Mouse (Mus musculus) cortical plate, adult 2 months (tissue): ENCODE results near the gene Hras. TPM values are rescaled to one million over a fixed set of nuclear protein-coding genes. Genes with fewer than 3 reads are reported as not detected.

Experiments
- H3K27ac ChIP-seq: fragments of 200-500 bp; 2 replicates; pipeline ENCODE4 v1.5.1; 2012; ENCODE audit warnings: low read length, control low read depth, inconsistent platforms; ENCODE audit not compliant: insufficient read depth
- H3K4me1 ChIP-seq: fragments of 200-500 bp; 2 replicates; pipeline ENCODE4 v1.6.1; 2011; ENCODE audit warnings: low read length; ENCODE audit not compliant: control insufficient read depth, insufficient read depth
- H3K4me3 ChIP-seq: fragments of 200-500 bp; 2 replicates; pipeline ENCODE4 v1.5.1; 2011; ENCODE audit warnings: mild to moderate bottlenecking, low read length, control low read depth; ENCODE audit not compliant: insufficient read depth
- CTCF ChIP-seq: fragments of 200-500 bp; IDR thresholded peaks from 2 replicates; pipeline ENCODE4 v1.5.1; 2011; ENCODE audit warnings: mild to moderate bottlenecking, control low read depth, low read length; ENCODE audit not compliant: insufficient read depth; ENCODE audit errors: extremely low read depth
- POLR2A ChIP-seq: fragments of 200-500 bp; IDR thresholded peaks from 2 replicates; pipeline ENCODE4 v1.6.1; 2011; ENCODE audit warnings: mild to moderate bottlenecking, low read length, control low read depth; ENCODE audit not compliant: insufficient read depth; ENCODE audit errors: extremely low read depth
- polyA plus RNA-seq: library from polyadenylated mRNA; depleted of rRNA; stranded (reverse); fragments of >200 nt; gene quantifications from 2 replicates; pipeline ENCODE4 v1.2.3, GENCODE M21; 2012; rRNA removed

The Hras gene
- polyA plus RNA-seq = 256 and 265 TPM in 2 replicates

DNA sequence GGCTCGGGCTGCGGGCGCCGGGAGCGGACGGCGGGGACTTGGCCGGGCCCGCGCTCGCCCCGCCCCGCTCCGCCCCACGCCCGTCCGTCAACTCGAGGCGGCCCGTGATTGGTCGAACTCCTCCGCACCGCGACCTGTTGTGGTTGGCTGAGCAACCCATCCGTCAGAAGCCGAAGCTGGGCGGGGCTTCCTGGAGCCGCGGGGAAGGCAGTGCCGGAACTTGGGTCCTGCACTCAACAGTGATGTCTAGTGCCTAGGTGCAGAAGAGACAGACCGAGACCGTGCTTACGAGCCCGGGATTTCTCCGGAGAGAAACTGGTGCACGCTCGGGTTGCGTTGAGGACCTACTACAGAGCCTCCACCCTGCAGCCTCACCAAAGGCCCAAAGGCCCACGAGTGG, at the start of gene Hras, which contains the start of gene Lrrc56:
Gene Hras, minus strand, starts transcription at position 58 of the 400 bp plus-strand sequence.
Gene Lrrc56, plus strand, starts transcription at position 210 of the 400 bp plus-strand sequence.
- peak within 1 kb of the TSS; percentile 63; the same call in 1 of the 2 replicates for H3K27ac ChIP-seq
- H3K4me3 ChIP-seq = peak within 1 kb of the TSS; percentile 40
- H3K4me1 ChIP-seq = 0 out of 2 replicates have a peak, but pooled peaks cover 2% of the 10 kb centered on the region
- TF ChIP-seq POLR2A (peak; percentile 97), CTCF (no peak)

DNA sequence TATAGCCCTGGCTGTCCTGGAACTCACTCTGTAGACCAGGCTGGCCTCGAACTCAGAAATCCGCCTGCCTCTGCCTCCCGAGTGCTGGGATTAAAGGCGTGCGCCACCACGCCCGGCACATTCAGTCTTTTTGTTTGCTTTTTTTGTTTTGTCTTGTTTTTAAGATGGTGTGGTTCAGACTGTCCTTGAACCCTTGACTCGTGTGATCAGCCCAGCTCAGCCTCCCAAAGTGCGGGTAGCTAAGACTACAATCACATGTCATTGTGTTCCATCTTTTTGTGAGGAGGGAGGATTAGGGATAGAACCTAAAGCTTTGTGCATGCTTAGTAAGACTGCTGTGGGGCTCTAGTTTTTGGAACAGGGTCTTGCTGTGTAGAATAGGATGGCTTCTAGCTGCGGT, 37.7 kb upstream of the Hras start:
- Histone ChIP-seq H3K4me1 (peaks cover 6% of the 10 kb centered on the region; the same call in 1 of the 2 replicates), H3K27ac (no peak overlapping the region), H3K4me3 (no peak overlapping the region)
- no peak for TF ChIP-seq POLR2A
- no peak for TF ChIP-seq CTCF

- Histone ChIP-seq H3K4me1 (peaks cover 6% of the 10 kb centered on the region; the same call in 1 of the 2 replicates), H3K27ac (no peak overlapping the region), H3K4me3 (no peak overlapping the region)
- TF ChIP-seq POLR2A = no peak
- no peak for TF ChIP-seq CTCF
Measured at GRCm38 (mm10) chr7:141231111-141231510, 37.3 kb upstream of the Hras start.

DNA sequence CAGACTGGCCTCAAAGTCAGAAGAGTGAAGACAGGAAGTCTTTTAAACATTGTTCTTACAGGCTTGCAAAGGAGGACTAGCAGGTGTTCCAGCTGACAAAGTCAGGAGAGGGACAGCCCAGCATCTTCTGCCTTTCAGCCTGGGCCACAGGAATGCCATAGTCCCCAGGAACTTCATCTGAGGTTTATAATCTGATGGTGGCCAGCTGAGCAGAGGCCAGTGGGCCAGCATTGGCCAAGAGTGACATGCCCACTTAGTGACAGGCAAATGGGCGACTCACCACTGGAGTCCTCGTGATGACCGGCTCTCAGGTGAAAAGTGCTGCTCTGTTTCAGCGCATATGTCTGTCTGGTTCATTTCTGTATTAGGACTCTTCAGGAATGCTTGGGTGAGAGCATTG, 36.8 kb upstream of the Hras start:
- Histone ChIP-seq H3K4me1 (peaks cover 6% of the 10 kb centered on the region; the same call in 1 of the 2 replicates), H3K27ac (no peak overlapping the region)
- TF ChIP-seq CTCF = no peak
- no peak for TF ChIP-seq POLR2A

DNA sequence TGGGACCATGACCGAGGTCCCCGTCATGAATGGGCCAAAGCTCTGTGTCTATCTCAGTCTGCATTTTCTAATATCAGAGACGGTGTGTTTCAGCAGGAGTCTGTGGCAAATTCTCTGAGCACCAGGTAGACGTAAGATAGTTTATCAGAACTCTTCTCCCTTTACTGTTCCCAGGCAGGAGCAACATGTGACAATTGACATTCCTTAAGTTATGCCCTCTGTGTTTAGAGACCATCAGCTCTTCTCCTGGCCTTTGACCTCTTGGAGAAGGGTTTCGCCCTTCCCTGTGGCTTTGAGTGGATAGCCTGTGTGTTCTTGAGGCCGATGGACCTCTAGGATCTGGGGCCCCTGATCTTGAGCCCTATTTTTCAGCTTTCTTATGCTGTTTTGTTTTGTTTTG, 35.9 kb upstream of the Hras start:
- peak overlapping the region; percentile 53 for H3K4me3 ChIP-seq
- TF ChIP-seq CTCF (no peak), POLR2A (no peak)
- H3K4me1 ChIP-seq = peaks cover 6% of the 10 kb centered on the region; the same call in 1 of the 2 replicates
- no peak overlapping the region for H3K27ac ChIP-seq

More for the DNA sequence above, 36.8 kb upstream of the Hras start:
- H3K4me3 ChIP-seq = no peak overlapping the region

GRCm38 (mm10) chr7:141228279-141229067, 34.7 kb upstream of the Hras start, which contains the start of gene Phrf1:
TSS of gene Phrf1 (plus strand) at chr7:141228784.
- Histone ChIP-seq H3K4me1 (peaks cover 6% of the 10 kb centered on the region; the same call in 1 of the 2 replicates), H3K27ac (peak within 1 kb of the TSS; percentile 82), H3K4me3 (peak within 1 kb of the TSS; percentile 53)
- TF ChIP-seq POLR2A = peak; percentile 23; the same call in 1 of the 2 replicates
- peak; percentile 81 for TF ChIP-seq CTCF

DNA sequence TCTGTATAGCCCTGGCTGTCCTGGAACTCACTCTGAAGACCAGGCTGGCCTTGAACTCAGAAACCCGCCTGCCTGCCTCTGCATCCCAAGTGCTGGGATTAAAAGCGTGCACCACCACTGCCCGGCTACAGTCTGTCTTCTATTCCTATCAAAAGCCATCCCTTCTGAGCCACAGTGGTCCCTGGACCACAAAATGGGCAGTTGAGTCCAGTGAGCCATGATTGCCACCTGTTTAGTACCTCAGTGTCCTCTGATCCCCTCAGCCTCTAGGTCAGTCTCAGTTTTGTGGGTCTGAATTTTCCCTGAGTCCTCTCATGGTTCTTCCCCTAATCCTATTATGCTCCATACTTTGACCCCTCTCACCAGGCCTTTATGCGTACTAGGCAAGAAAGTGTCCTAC, 34.0 kb upstream of the Hras start:
- no peak overlapping the region for H3K27ac ChIP-seq

DNA sequence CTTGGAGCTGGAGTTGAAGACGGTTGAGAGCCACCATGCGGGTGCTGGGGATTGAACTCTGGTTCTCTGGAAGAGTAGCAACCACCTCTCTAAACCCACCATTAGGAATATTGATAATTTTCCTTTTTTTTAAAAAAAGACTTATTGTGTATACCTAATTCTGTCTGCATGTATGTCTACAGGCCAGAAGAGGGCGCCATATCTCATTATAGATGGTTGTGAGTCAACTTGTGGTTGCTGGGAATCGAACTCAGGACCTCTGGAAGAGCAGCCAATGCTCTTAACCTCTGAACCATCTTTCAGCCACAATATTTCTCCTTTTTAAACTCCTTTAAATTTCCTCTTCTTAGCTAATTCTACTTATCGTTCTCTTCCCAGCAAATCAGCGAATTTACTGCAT, 32.7 kb upstream of the Hras start:
- Histone ChIP-seq H3K4me1 (peaks cover 6% of the 10 kb centered on the region; the same call in 1 of the 2 replicates), H3K27ac (no peak overlapping the region), H3K4me3 (no peak overlapping the region)
- no peak for TF ChIP-seq POLR2A
- TF ChIP-seq CTCF = no peak

More for the DNA sequence above, 34.0 kb upstream of the Hras start:
- peak overlapping the region; percentile 53; the same call in 1 of the 2 replicates for H3K4me3 ChIP-seq
- no peak for TF ChIP-seq CTCF
- no peak for TF ChIP-seq POLR2A
- H3K4me1 ChIP-seq = peaks cover 6% of the 10 kb centered on the region; the same call in 1 of the 2 replicates

- no peak overlapping the region for H3K4me3 ChIP-seq
- H3K4me1 ChIP-seq = no peaks in the 10 kb centered on the region
- TF ChIP-seq CTCF = no peak
- no peak for TF ChIP-seq POLR2A
- no peak overlapping the region for H3K27ac ChIP-seq
Measured at GRCm38 (mm10) chr7:141222696-141223215, 29.0 kb upstream of the Hras start.
